Mouse (Mus musculus) liver, embryonic 14.5 days (tissue): ENCODE measurements around the gene Plch1.

Source experiments
- CTCF ChIP-seq: IDR thresholded peaks from 2 replicates; pipeline ENCODE4 v1.5.1; 2016; ENCODE audit warnings: antibody characterized with exemption, low read depth, control low read depth
- EP300 ChIP-seq: IDR thresholded peaks from 2 replicates; pipeline ENCODE4 v1.6.1; 2016; ENCODE audit warnings: antibody characterized with exemption, low read depth

DNA sequence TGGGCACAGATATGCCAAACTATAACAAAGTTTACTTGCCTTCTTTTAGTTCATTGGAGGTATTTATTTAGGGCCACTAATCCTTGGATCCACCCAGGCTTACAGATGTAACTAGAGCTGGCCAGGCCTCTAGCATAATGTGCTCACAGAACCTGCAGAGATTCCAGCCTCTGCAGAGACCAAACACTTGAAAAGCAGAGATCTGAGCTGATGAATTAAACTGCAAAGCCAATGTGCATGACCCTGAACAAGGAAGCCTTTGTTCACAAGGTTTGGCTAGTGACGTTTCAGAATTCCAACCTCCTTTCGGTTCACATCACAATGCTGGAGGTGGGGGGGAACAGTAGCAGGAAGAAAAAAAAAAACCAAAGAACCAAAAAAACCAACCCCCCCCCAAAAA lies 28.0 kb downstream of the Plch1 start:
- TF ChIP-seq EP300 (no peak), CTCF (no peak)
